Mouse (Mus musculus): ENCODE data around the gene Poc1b. TPM values are rescaled to one million over a fixed set of nuclear protein-coding genes. Genes with fewer than 3 reads are reported as not detected.

Gene Poc1b
- polyA plus RNA-seq, 1 experiment from 2014 or later, result 10.3 TPM

GRCm38 (mm10) chr10:99227968-99228864 lies 121.4 kb downstream of the Poc1b start:
- Histone ChIP-seq H3K4me2 (peak overlapping the region; percentile 55), H3K9me3 (replicated peaks; ENCODE audit: control insufficient read depth, low read length) (no peaks in the 10 kb centered on the region), H3K27ac (ENCODE audit: low read depth, low read length) (0 out of 2 replicates have a peak overlapping the region, but pooled peaks have one; percentile 30), H3K4me3 (ENCODE audit: low read depth, low read length) (no peak overlapping the region), H3K9ac (ENCODE audit: low read depth, low read length) (no peak overlapping the region), H3K4me1 (ENCODE audit: control insufficient read depth, insufficient read depth, low read length) (peaks cover 15% of the 10 kb centered on the region), H3K27me3 (ENCODE audit: control insufficient read depth, insufficient read depth, low read length) (no peaks in the 10 kb centered on the region), H3K36me3 (ENCODE audit: control insufficient read depth, insufficient read depth, low read length) (no peaks in the 10 kb centered on the region)
- peak; percentile 31; the same call in 1 of the 2 replicates for ATAC-seq (replicated peaks; ENCODE audit: insufficient number of reproducible peaks, low FRiP score, low TSS enrichment)
- WGBS (ENCODE audit: insufficient replicate concordance), result 27% methylated on average over 17 of the region's 17 CpGs

- peaks cover 15% of the 10 kb centered on the region for H3K4me1 ChIP-seq (ENCODE audit: control insufficient read depth, insufficient read depth, low read length)
- peak overlapping the region; percentile 55 for H3K4me2 ChIP-seq
- H3K9me3 ChIP-seq (replicated peaks; ENCODE audit: control insufficient read depth, low read length), result no peaks in the 10 kb centered on the region
- peak overlapping the region; percentile 58 for H3K27ac ChIP-seq (ENCODE audit: low read depth, low read length)
- H3K9ac ChIP-seq (ENCODE audit: low read depth, low read length), result peak overlapping the region; percentile 48; the same call in 1 of the 2 replicates
- peak; percentile 49; the same call in 1 of the 2 replicates for ATAC-seq (replicated peaks; ENCODE audit: insufficient number of reproducible peaks, low FRiP score, low TSS enrichment)
- no peaks in the 10 kb centered on the region for H3K36me3 ChIP-seq (ENCODE audit: control insufficient read depth, insufficient read depth, low read length)
- no peaks in the 10 kb centered on the region for H3K27me3 ChIP-seq (ENCODE audit: control insufficient read depth, insufficient read depth, low read length)
- WGBS (ENCODE audit: insufficient replicate concordance), result 11% methylated on average over 16 of the region's 16 CpGs
- peak overlapping the region; percentile 9; the same call in 1 of the 2 replicates for H3K4me3 ChIP-seq (ENCODE audit: low read depth, low read length)
Measured at GRCm38 (mm10) chr10:99229031-99229684, 122.3 kb downstream of the Poc1b start.

- H3K4me2 ChIP-seq, result no peak overlapping the region
- 59% methylated on average over 7 of the region's 7 CpGs for WGBS (ENCODE audit: insufficient replicate concordance)
- no peaks in the 10 kb centered on the region for H3K27me3 ChIP-seq (ENCODE audit: control insufficient read depth, insufficient read depth, low read length)
- no peak for ATAC-seq (replicated peaks; ENCODE audit: insufficient number of reproducible peaks, low FRiP score, low TSS enrichment)
- no peak overlapping the region for H3K27ac ChIP-seq (ENCODE audit: low read depth, low read length)
- no peak overlapping the region for H3K4me3 ChIP-seq (ENCODE audit: low read depth, low read length)
- H3K9me3 ChIP-seq (replicated peaks; ENCODE audit: control insufficient read depth, low read length), result no peaks in the 10 kb centered on the region
- H3K36me3 ChIP-seq (ENCODE audit: control insufficient read depth, insufficient read depth, low read length), result no peaks in the 10 kb centered on the region
- no peak overlapping the region for H3K9ac ChIP-seq (ENCODE audit: low read depth, low read length)
- H3K4me1 ChIP-seq (ENCODE audit: control insufficient read depth, insufficient read depth, low read length), result peaks cover 19% of the 10 kb centered on the region
Measured at GRCm38 (mm10) chr10:99232518-99233227, 125.8 kb downstream of the Poc1b start.

- Histone ChIP-seq H3K4me2 (no peak overlapping the region), H3K4me3 (ENCODE audit: low read depth, low read length) (no peak overlapping the region), H3K9me3 (replicated peaks; ENCODE audit: control insufficient read depth, low read length) (no peaks in the 10 kb centered on the region), H3K4me1 (ENCODE audit: control insufficient read depth, insufficient read depth, low read length) (peaks cover 8% of the 10 kb centered on the region; the same call in 1 of the 2 replicates), H3K9ac (ENCODE audit: low read depth, low read length) (no peak overlapping the region), H3K27ac (ENCODE audit: low read depth, low read length) (no peak overlapping the region), H3K36me3 (ENCODE audit: control insufficient read depth, insufficient read depth, low read length) (no peaks in the 10 kb centered on the region), H3K27me3 (ENCODE audit: control insufficient read depth, insufficient read depth, low read length) (no peaks in the 10 kb centered on the region)
- WGBS (ENCODE audit: insufficient replicate concordance), result 87% methylated on average over 8 of the region's 8 CpGs
- ATAC-seq (replicated peaks; ENCODE audit: insufficient number of reproducible peaks, low FRiP score, low TSS enrichment), result no peak
Measured at GRCm38 (mm10) chr10:99234336-99234735, 127.5 kb downstream of the Poc1b start.

GRCm38 (mm10) chr10:99235081-99235480 lies 128.2 kb downstream of the Poc1b start:
- Histone ChIP-seq H3K36me3 (ENCODE audit: control insufficient read depth, insufficient read depth, low read length) (no peaks in the 10 kb centered on the region), H3K4me3 (ENCODE audit: low read depth, low read length) (no peak overlapping the region), H3K27me3 (ENCODE audit: control insufficient read depth, insufficient read depth, low read length) (no peaks in the 10 kb centered on the region), H3K4me2 (no peak overlapping the region), H3K27ac (ENCODE audit: low read depth, low read length) (no peak overlapping the region), H3K9ac (ENCODE audit: low read depth, low read length) (no peak overlapping the region), H3K4me1 (ENCODE audit: control insufficient read depth, insufficient read depth, low read length) (peaks cover 8% of the 10 kb centered on the region; the same call in 1 of the 2 replicates), H3K9me3 (replicated peaks; ENCODE audit: control insufficient read depth, low read length) (no peaks in the 10 kb centered on the region)
- ATAC-seq (replicated peaks; ENCODE audit: insufficient number of reproducible peaks, low FRiP score, low TSS enrichment), result no peak
- whole genome bisulfite sequencing (ENCODE audit: insufficient replicate concordance), result 90% methylated on average over 9 of the region's 9 CpGs

GRCm38 (mm10) chr10:99237205-99237832 lies 130.5 kb downstream of the Poc1b start:
- H3K36me3 ChIP-seq (ENCODE audit: control insufficient read depth, insufficient read depth, low read length), result no peaks in the 10 kb centered on the region
- ATAC-seq (replicated peaks; ENCODE audit: insufficient number of reproducible peaks, low FRiP score, low TSS enrichment), result no peak
- no peak overlapping the region for H3K9ac ChIP-seq (ENCODE audit: low read depth, low read length)
- H3K9me3 ChIP-seq (replicated peaks; ENCODE audit: control insufficient read depth, low read length), result no peaks in the 10 kb centered on the region
- H3K4me1 ChIP-seq (ENCODE audit: control insufficient read depth, insufficient read depth, low read length), result peaks cover 11% of the 10 kb centered on the region
- peak overlapping the region; percentile 25; the same call in 1 of the 2 replicates for H3K27ac ChIP-seq (ENCODE audit: low read depth, low read length)
- H3K4me3 ChIP-seq (ENCODE audit: low read depth, low read length), result no peak overlapping the region
- 36% methylated on average over 11 of the region's 11 CpGs for WGBS (ENCODE audit: insufficient replicate concordance)
- H3K27me3 ChIP-seq (ENCODE audit: control insufficient read depth, insufficient read depth, low read length), result no peaks in the 10 kb centered on the region
- H3K4me2 ChIP-seq, result no peak overlapping the region; the same call in 1 of the 2 replicates

- no peak for ATAC-seq (replicated peaks; ENCODE audit: insufficient number of reproducible peaks, low FRiP score, low TSS enrichment)
- no peak overlapping the region for H3K4me2 ChIP-seq
- 88% methylated on average over 11 of the region's 11 CpGs for whole genome bisulfite sequencing (ENCODE audit: insufficient replicate concordance)
- H3K27ac ChIP-seq (ENCODE audit: low read depth, low read length), result no peak overlapping the region
- H3K36me3 ChIP-seq (ENCODE audit: control insufficient read depth, insufficient read depth, low read length), result no peaks in the 10 kb centered on the region
- H3K9ac ChIP-seq (ENCODE audit: low read depth, low read length), result no peak overlapping the region
- no peak overlapping the region for H3K4me3 ChIP-seq (ENCODE audit: low read depth, low read length)
- H3K27me3 ChIP-seq (ENCODE audit: control insufficient read depth, insufficient read depth, low read length), result no peaks in the 10 kb centered on the region
- no peaks in the 10 kb centered on the region for H3K9me3 ChIP-seq (replicated peaks; ENCODE audit: control insufficient read depth, low read length)
- peaks cover 11% of the 10 kb centered on the region for H3K4me1 ChIP-seq (ENCODE audit: control insufficient read depth, insufficient read depth, low read length)
Measured at GRCm38 (mm10) chr10:99238537-99238936, 131.7 kb downstream of the Poc1b start.

GRCm38 (mm10) chr10:99241284-99241828 lies 134.5 kb downstream of the Poc1b start:
- Histone ChIP-seq H3K4me2 (no peak overlapping the region), H3K27ac (ENCODE audit: low read depth, low read length) (peak overlapping the region; percentile 57), H3K9ac (ENCODE audit: low read depth, low read length) (no peak overlapping the region), H3K36me3 (ENCODE audit: control insufficient read depth, insufficient read depth, low read length) (no peaks in the 10 kb centered on the region), H3K27me3 (ENCODE audit: control insufficient read depth, insufficient read depth, low read length) (no peaks in the 10 kb centered on the region), H3K4me3 (ENCODE audit: low read depth, low read length) (no peak overlapping the region), H3K4me1 (ENCODE audit: control insufficient read depth, insufficient read depth, low read length) (peaks cover 11% of the 10 kb centered on the region), H3K9me3 (replicated peaks; ENCODE audit: control insufficient read depth, low read length) (no peaks in the 10 kb centered on the region)
- 75% methylated on average over 7 of the region's 7 CpGs for WGBS (ENCODE audit: insufficient replicate concordance)
- ATAC-seq (replicated peaks; ENCODE audit: insufficient number of reproducible peaks, low FRiP score, low TSS enrichment), result no peak

Measured in heart, embryonic 11.5 days (tissue).